Mouse (Mus musculus): Measurements from ENCODE around the gene Tiam2. TPM values are rescaled to one million over a fixed set of nuclear protein-coding genes. Genes with fewer than 3 reads are reported as not detected.

Gene Tiam2
- total RNA-seq, 2 experiments from 2014 or later: 2.7 to 3.8 TPM

- DNase-seq: no peak
These were observed 126.4 kb downstream of the Tiam2 start for GRCm38 (mm10) chr17:3452571-3453311.

DNA sequence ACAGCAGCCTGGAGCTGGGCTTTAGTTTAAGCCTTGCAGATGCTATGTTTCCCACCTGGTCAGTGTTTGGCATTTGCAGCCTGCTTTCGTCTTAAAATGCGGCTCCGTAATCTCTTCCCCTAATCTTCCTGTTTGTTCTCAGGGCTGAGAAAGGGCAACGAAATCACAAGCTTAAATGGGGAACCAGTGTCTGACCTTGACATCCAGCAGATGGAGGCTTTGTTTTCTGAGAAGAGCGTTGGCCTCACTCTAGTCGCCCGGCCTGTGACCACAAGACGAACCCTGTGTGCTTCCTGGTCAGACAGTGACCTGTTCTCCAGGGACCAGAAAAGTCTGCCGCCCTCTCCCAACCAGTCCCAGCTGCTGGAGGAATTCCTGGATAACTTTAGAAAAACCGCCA is 127.6 kb downstream of the Tiam2 start:
- no peak for DNase-seq

- DNase-seq: no peak
These were observed 128.5 kb downstream of the Tiam2 start for GRCm38 (mm10) chr17:3454850-3455249.

DNA sequence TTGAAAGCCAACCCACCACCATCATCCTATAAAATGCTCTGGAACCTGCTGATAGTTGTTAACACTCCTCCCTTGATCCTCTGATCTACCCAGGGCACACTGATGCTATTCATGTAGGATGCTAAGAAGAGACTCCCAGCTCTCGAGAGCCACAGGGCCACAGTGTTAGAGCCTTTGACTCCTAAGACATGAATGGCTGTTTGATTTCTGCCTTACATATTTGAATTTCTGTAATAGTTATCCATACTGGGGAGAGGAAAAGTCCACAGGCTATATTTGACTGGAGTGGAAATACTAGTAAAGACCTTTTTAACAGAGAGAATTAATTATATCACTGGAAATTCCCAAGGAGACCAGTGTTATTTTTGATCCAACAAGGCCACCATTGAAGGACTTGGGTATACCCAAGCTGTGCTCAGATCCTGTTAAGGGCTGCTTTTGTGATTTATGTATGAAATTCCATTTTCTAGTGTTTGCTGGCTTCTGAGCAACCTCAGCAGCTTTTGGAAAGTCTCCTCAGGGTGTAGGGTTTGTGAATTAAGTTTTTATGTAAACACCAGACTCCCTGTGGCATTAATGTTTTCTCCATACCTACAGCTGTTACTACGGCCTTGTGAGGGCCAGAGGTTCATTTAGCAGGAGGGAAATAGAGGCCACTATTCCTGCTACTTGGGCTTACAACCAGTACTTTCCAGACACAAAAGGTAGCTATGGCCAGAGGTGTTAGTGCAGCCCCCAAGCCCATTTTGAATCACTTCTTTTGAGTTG is 131.7 kb downstream of the Tiam2 start:
- DNase-seq: no peak

GRCm38 (mm10) chr17:3465861-3466260 is 139.5 kb downstream of the Tiam2 start:
- DNase-seq: no peak

- no peak for DNase-seq
These were observed 140.3 kb downstream of the Tiam2 start for GRCm38 (mm10) chr17:3466681-3467080.

DNA sequence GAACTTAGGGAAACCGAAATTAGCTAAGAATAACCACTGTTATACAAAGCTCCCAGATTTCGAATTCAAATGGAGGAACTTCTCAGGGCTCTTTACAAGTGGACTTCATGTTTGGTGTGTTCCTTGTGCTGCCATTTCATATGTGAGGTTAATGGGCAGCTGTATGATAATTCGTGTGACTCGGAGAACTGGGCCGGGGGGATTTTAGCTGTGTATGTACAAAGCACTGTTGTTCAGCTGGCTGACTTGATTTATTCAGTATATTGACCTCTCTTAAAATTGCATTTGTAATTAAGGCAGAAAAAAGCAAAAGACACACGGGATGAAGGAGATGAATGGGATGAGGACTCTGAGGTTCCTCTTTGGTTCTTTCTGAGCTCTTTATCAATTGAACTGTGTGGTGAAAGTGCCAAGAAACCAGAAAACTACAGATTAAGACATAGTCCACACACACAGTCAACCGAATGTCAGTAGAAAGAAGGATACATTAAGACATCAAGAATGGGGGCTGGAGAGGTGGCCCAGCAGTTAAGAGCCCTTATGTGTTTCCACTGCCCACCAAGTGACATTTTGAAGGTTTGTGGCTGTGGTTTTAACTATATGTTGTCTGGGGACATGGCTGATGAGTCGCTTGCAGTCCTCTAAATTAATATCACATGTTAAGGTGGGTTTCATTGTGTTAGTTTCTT is 141.4 kb downstream of the Tiam2 start:
- no peak for DNase-seq

DNA sequence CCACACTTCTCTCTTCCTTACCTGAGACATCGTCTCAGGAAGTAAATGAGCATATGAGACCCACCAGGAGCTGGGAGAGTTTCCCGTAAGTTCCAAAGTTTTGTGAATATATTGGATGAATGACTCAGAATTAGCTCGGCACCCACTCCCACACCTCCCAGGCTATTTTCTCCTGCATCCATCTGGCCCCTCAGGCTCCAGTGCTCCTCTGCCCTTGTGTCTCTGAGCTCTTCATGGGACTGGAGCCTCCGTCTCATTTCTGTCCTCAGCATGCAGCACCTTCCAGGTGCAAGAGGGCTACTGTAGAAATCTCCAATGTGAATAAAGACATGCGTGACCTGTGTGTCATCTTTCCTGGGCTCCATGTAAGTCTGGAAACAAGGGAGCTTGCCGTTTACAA is 145.6 kb downstream of the Tiam2 start:
- no peak for DNase-seq

- no peak for DNase-seq
These were observed 150.2 kb downstream of the Tiam2 start for GRCm38 (mm10) chr17:3476546-3476945.

- DNase-seq: no peak
These were observed 155.5 kb downstream of the Tiam2 start for GRCm38 (mm10) chr17:3481576-3482575.

DNA sequence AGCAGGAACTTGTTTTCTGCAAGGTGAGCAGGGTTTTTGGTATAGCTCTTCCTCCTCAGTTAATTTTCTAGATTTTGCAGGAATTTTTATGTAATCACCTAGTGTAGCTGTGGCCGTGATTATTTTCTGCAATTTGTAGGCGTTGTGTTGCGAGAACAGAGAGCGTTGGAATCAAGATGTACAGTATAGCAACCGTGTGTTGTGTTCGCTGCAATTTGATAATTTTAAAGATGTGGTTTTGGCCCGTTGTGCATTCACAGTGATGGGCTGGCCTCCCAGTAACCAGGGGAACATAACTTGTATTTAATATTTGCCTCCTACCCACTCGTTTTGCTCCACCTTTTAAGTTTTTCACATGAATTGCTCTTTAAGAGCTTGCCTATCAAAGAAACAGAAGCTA is 156.7 kb downstream of the Tiam2 start:
- no peak for DNase-seq

GRCm38 (mm10) chr17:3485851-3486250 is 159.5 kb downstream of the Tiam2 start:
- DNase-seq: no peak

DNA sequence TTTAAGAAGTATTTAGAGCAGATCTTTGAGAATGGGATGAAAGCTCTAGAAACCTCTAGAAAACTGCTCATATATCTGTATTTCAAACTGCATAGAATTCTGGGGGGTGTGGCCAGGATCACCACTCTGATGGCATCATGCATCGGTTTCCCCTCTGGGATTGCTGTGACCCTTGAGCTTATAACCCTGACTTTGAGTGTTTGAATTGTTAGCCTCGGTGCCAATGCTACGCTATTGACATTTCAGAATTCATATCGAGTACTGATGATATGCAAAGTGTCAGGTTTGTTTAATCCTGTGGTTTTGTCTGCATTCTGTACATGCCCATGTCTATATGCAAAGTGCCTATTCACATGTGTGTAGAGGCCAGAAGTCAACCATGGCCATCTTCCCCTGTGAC is 160.8 kb downstream of the Tiam2 start:
- DNase-seq: no peak

GRCm38 (mm10) chr17:3487721-3488601 is 161.6 kb downstream of the Tiam2 start:
- no peak for DNase-seq

DNA sequence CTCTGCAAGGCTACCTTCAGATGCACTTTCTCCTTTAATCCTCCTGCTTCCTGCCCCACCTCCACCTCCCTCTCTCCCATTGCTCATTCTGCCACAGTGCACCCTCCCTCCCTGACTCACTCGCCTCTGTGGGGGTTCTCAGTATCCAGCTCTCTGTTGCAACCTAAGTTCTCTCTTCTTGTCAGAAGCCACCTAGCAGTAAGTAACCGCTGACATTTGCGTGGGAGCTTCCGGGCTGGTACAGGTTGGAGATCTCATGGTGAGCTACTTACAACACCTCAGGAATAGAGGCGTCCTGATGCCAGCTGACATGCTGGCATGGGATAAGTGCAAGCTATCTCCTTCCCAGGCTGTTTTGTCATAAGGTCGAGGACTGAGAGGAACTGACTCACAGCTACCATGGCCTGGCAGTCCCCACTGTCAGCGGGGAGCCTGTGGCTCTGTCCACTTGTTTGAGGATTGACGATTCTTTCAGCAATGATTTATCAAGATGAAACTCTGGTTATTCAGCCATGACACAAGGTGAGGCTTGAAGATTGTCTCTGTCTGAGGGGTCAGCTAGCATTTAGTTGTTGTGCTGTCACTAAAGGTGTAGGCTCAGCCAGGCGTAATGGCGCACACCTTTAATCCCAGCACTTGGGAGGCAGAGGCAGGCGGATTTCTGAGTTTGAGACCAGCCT is 164.0 kb downstream of the Tiam2 start:
- DNase-seq: no peak

DNA sequence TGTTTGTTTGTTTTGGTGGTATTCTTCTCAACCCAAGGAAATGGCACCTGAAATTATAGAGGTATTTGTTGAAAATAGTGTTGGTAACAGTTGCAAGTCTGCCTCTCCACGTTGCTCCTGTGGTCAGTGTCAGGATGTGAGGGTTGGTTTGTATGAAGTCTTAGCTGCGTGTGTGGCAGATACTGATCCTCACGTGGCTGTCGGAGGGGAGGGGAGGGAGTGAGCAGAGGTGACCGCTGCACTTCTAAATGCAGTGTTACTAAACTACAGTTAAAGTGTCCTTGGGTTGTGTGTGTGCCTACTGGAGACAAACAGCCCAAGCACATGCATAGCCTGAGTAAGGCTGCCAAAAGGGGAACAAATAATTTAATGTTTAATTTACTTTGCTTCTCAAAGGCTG is 164.7 kb downstream of the Tiam2 start:
- DNase-seq: no peak

- no peak for DNase-seq
These were observed 165.3 kb downstream of the Tiam2 start for GRCm38 (mm10) chr17:3491667-3492066.

- DNase-seq: no peak
These were observed 169.2 kb downstream of the Tiam2 start for GRCm38 (mm10) chr17:3495576-3495975.

DNA sequence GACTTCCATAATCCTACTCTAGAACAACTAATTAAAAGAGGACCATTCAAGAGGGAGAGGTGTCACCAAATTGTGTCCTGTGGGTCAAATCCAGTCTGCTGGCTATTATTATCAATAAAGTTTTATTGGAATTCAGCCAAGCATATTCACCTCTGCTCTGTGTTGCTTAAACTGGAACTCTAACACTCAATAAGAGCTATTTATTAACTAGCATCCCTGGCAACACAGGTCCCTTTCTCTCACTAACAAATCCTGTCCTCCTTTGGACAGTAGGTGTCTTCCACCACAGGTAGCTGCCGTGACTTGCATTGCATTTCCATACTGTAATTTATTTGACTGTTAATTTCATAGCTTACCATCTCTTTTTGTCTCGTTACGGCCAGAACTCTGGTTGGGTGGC is 169.7 kb downstream of the Tiam2 start:
- no peak for DNase-seq

GRCm38 (mm10) chr17:3498086-3498485 is 171.7 kb downstream of the Tiam2 start:
- DNase-seq: no peak

Measured in gastrocnemius, postnatal 25 days (tissue).